In genomic region chr14:30331856-30332255, GRCm38 (mm10) we compare ENCODE assay signal across 27 mouse cellular contexts.
"Had no signal": no experiment of that assay in that cellular context is flagged by ENCODE, and none has a peak within 500 bp of the region (broad histone marks: within the 10 kb centered on the region; RNA-seq: fewer than 3 reads in every experiment).

No protein-coding gene starts in this region.

- H3K4me3 ChIP-seq: gastrocnemius, adult 2 months; heart, embryonic 10.5 days; heart, embryonic 13.5 days; heart, embryonic 15.5 days; hindbrain, embryonic 10.5 days; hindbrain, embryonic 12.5 days; intestine, embryonic 15.5 days; limb, embryonic 13.5 days; limb, embryonic 15.5 days; liver, embryonic 12.5 days had no signal

- H3K27me3 ChIP-seq: heart, embryonic 13.5 days; heart, embryonic 15.5 days; hindbrain, embryonic 12.5 days; intestine, embryonic 15.5 days; limb, embryonic 13.5 days; limb, embryonic 15.5 days; liver, embryonic 12.5 days had no signal

- H3K9ac ChIP-seq: heart, embryonic 13.5 days; heart, embryonic 15.5 days; hindbrain, embryonic 12.5 days; hindbrain, embryonic 14.5 days; intestine, embryonic 15.5 days; limb, embryonic 13.5 days; limb, embryonic 15.5 days; liver, embryonic 12.5 days; liver, embryonic 14.5 days had no signal

- H3K36me3 ChIP-seq: heart, embryonic 10.5 days; heart, embryonic 13.5 days; heart, embryonic 15.5 days; hindbrain, embryonic 10.5 days; hindbrain, embryonic 12.5 days; intestine, embryonic 15.5 days; limb, embryonic 13.5 days; limb, embryonic 15.5 days; liver, embryonic 12.5 days had no signal

- DNase-seq: gastrocnemius, adult 2 months; gastrocnemius, postnatal 10 days; gastrocnemius, postnatal 25 days; heart, adult 18-20 months; heart, postnatal 14 days; heart, postnatal 4 days; kidney, adult 18-20 months; kidney, adult 8-10 months; kidney, postnatal 14 days; kidney, postnatal 36 days; layer of hippocampus, adult 9-11 months; layer of hippocampus, postnatal 36 days; left cerebral cortex, postnatal 4 days had no signal

- H3K9me3 ChIP-seq: heart, embryonic 10.5 days; heart, embryonic 13.5 days; heart, embryonic 15.5 days; hindbrain, embryonic 10.5 days; hindbrain, embryonic 12.5 days; intestine, embryonic 15.5 days; limb, embryonic 13.5 days; limb, embryonic 15.5 days; liver, embryonic 12.5 days had no signal

- H3K4me1 ChIP-seq: hindbrain, embryonic 12.5 days; limb, embryonic 13.5 days; limb, embryonic 15.5 days; liver, embryonic 12.5 days had no signal

- H3K27ac ChIP-seq: gastrocnemius, adult 2 months; heart, embryonic 10.5 days; heart, embryonic 13.5 days; heart, embryonic 15.5 days; hindbrain, embryonic 10.5 days; hindbrain, embryonic 12.5 days; hindbrain, embryonic 14.5 days; limb, embryonic 13.5 days; limb, embryonic 15.5 days; liver, embryonic 12.5 days; liver, embryonic 14.5 days had no signal

- H3K4me2 ChIP-seq: heart, embryonic 13.5 days; heart, embryonic 15.5 days; hindbrain, embryonic 12.5 days; hindbrain, embryonic 14.5 days; intestine, embryonic 15.5 days; limb, embryonic 13.5 days; limb, embryonic 15.5 days; liver, embryonic 12.5 days had no signal

- ATAC-seq: hindbrain, embryonic 16.5 days; inflammation-experienced regulatory T-cells, adult 6 months; intestine, embryonic 15.5 days; intestine, postnatal 0 days; liver, embryonic 12.5 days had no signal
